In genomic region chr19:59342964-59343363, GRCm38 (mm10) we compare ENCODE assay signal across 10 mouse cellular contexts. TPM values are rescaled to one million over a fixed set of nuclear protein-coding genes. Genes with fewer than 3 reads are reported as not detected.
DNase-seq lines count a peak whose midpoint lies in the region; ATAC-seq and TF ChIP-seq lines count a peak whose summit lies in the region.
"Had no signal": no experiment of that assay in that cellular context is flagged by ENCODE, and none has a peak within 500 bp of the region (broad histone marks: within the 10 kb centered on the region; RNA-seq: fewer than 3 reads in every experiment).

No protein-coding gene starts in this region.

- no peak for TF ChIP-seq CTCF in embryonic fibroblast, embryonic 13.5 days (IDR thresholded peaks at IDR 0.05; ENCODE audit: borderline replicate concordance, insufficient read depth, low read length)

- no peak for DNase-seq in kidney, adult 11 months
- DNase-seq in limb, embryonic 10.5 days (ENCODE audit: low spot score): no peak
- DNase-seq in embryo, embryonic 10 days (ENCODE audit: low spot score): no peak
- no peak for DNase-seq in thymus, postnatal 14 days
- DNase-seq in gastrocnemius, postnatal 36 days: no peak
- DNase-seq: embryo, embryonic 11 days; lung, postnatal 36 days had no signal

- no peak overlapping the region for H3K9ac ChIP-seq in kidney, embryonic 16.5 days (replicated peaks; ENCODE audit: low read length)
- H3K9ac ChIP-seq in neural tube, embryonic 13.5 days: peak overlapping the region; percentile 54

- peaks cover 27% of the 10 kb centered on the region for H3K4me1 ChIP-seq in kidney, embryonic 16.5 days (ENCODE audit: insufficient read depth, low read length)
- H3K4me1 ChIP-seq in embryonic fibroblast, embryonic 13.5 days (ENCODE audit: control insufficient read depth, insufficient read depth, low read length): peaks cover 1% of the 10 kb centered on the region
- H3K4me1 ChIP-seq in limb, embryonic 10.5 days: peaks cover 44% of the 10 kb centered on the region
- peaks cover 48% of the 10 kb centered on the region for H3K4me1 ChIP-seq in neural tube, embryonic 13.5 days (replicated peaks)

- H3K4me3 ChIP-seq in kidney, embryonic 16.5 days (ENCODE audit: low read length): peak overlapping the region; percentile 93
- H3K4me3 ChIP-seq in embryonic fibroblast, embryonic 13.5 days (ENCODE audit: insufficient read depth, low read length): peak overlapping the region; percentile 93
- peak overlapping the region; percentile 94 for H3K4me3 ChIP-seq in limb, embryonic 10.5 days
- peak overlapping the region; percentile 79 for H3K4me3 ChIP-seq in neural tube, embryonic 13.5 days

- H3K9me3 ChIP-seq in kidney, embryonic 16.5 days (ENCODE audit: low read length): no peaks in the 10 kb centered on the region
- no peaks in the 10 kb centered on the region for H3K9me3 ChIP-seq in limb, embryonic 10.5 days (replicated peaks)
- no peaks in the 10 kb centered on the region for H3K9me3 ChIP-seq in neural tube, embryonic 13.5 days

- intact Hi-C loops in gastrocnemius, postnatal 36 days (cut with DNase I): no loop called here

- H3K27me3 ChIP-seq in kidney, embryonic 16.5 days (ENCODE audit: insufficient read depth, low read length): no peaks in the 10 kb centered on the region
- no peaks in the 10 kb centered on the region for H3K27me3 ChIP-seq in limb, embryonic 10.5 days (ENCODE audit: low read depth, poor library complexity, severe bottlenecking)
- no peaks in the 10 kb centered on the region for H3K27me3 ChIP-seq in neural tube, embryonic 13.5 days

- 28% methylated on average over 2 of the region's 2 CpGs for WGBS in kidney, embryonic 16.5 days
- 39% methylated on average over 2 of the region's 2 CpGs for WGBS in limb, embryonic 10.5 days
- WGBS in neural tube, embryonic 13.5 days: 36% methylated on average over 2 of the region's 2 CpGs

- H3K27ac ChIP-seq in kidney, embryonic 16.5 days (ENCODE audit: low read length): no peak overlapping the region
- H3K27ac ChIP-seq in embryonic fibroblast, embryonic 13.5 days (ENCODE audit: insufficient read depth, low read length): no peak overlapping the region
- H3K27ac ChIP-seq in limb, embryonic 10.5 days: no peak overlapping the region
- no peak overlapping the region for H3K27ac ChIP-seq in neural tube, embryonic 13.5 days (replicated peaks)

- peak overlapping the region; percentile 88 for H3K4me2 ChIP-seq in kidney, embryonic 16.5 days (replicated peaks; ENCODE audit: low read depth, low read length)
- peak overlapping the region; percentile 100 for H3K4me2 ChIP-seq in neural tube, embryonic 13.5 days

- no peak for ATAC-seq in kidney, embryonic 16.5 days (ENCODE audit: low FRiP score, low TSS enrichment)
- ATAC-seq in neural tube, embryonic 13.5 days (ENCODE audit: low read depth): no peak

- TF ChIP-seq POLR2A in embryonic fibroblast, embryonic 13.5 days (IDR thresholded peaks at IDR 0.05; ENCODE audit: low read depth, low read length): no peak

- no peaks in the 10 kb centered on the region for H3K36me3 ChIP-seq in kidney, embryonic 16.5 days (ENCODE audit: insufficient read depth, low read length)
- H3K36me3 ChIP-seq in limb, embryonic 10.5 days: 0 out of 2 replicates have a peak, but pooled peaks cover under 1% of the 10 kb centered on the region
- H3K36me3 ChIP-seq in neural tube, embryonic 13.5 days: no peaks in the 10 kb centered on the region

RNA-seq across cellular contexts. Expression of gene Pdzd8, which starts 2.6 kb away (rescaled TPM):
- polyA plus RNA-seq in kidney, embryonic 16.5 days (2015; fragmentation: Nextera tagmentation; extraction: Ambion mirVana): 8.6 and 8.7 TPM in 2 replicates
- 48.8 and 50.6 TPM in 2 replicates for polyA plus RNA-seq in embryonic fibroblast, embryonic 13.5 days (2011; ENCODE audit: insufficient read length, low read depth, missing spikeins)
- polyA plus RNA-seq in limb, embryonic 10.5 days (2016; fragmentation: Nextera tagmentation; extraction: Ambion mirVana): 10.7 and 12.4 TPM in 2 replicates
- polyA plus RNA-seq in neural tube, embryonic 13.5 days (2015; fragmentation: Nextera tagmentation; extraction: Ambion mirVana): 10.4 and 10.9 TPM in 2 replicates
- 10 to 100 TPM; 10.3 to 13.3 TPM for total RNA-seq in gastrocnemius, postnatal 36 days (2021)

RNA-seq across cellular contexts. Expression of gene Rps12-ps3, which starts 20.9 kb away (rescaled TPM):
- polyA plus RNA-seq in kidney, embryonic 16.5 days (2015; fragmentation: Nextera tagmentation; extraction: Ambion mirVana): 22.6 and 54.9 TPM in 2 replicates
- polyA plus RNA-seq in embryonic fibroblast, embryonic 13.5 days (2011; ENCODE audit: insufficient read length, low read depth, missing spikeins): 496 and 833 TPM in 2 replicates
- polyA plus RNA-seq in limb, embryonic 10.5 days (2016; fragmentation: Nextera tagmentation; extraction: Ambion mirVana): 7.6 and 11.1 TPM in 2 replicates
- 4.9 and 12.1 TPM in 2 replicates for polyA plus RNA-seq in neural tube, embryonic 13.5 days (2015; fragmentation: Nextera tagmentation; extraction: Ambion mirVana)
- total RNA-seq in gastrocnemius, postnatal 36 days (2021): 100 to 1,000 TPM; 252 to 259 TPM
